Mouse (Mus musculus) forebrain, embryonic 11.5 days (tissue): ENCODE measurements at regions not wholly inside any gene's neighbourhood (a gene's known extent, or its start where the extent isn't known, plus 50 kb on each side); places are given as distances from the start of the nearest gene placed in this dataset.

Experiments used
- ATAC-seq: fragments of 200-750 bp; cut with Nextera tagmentation; replicated peaks from 2 replicates; pipeline ENCODE4 v1.8.0; 2017; ENCODE audit warnings: moderate TSS enrichment; ENCODE audit not compliant: low FRiP score
- DNase-seq: peaks from one replicate; pipeline ENCODE4 v3.0.0-alpha.2; 2017; ENCODE audit warnings: low spot score
- H3K27ac ChIP-seq: fragments of 300-500 bp; sonication (generic); 2 replicates; pipeline ENCODE4 v1.5.1; 2014; ENCODE audit warnings: low read depth, low read length
- H3K27me3 ChIP-seq: fragments of 300-500 bp; sonication (generic); 2 replicates; pipeline ENCODE4 v1.6.1; 2014; ENCODE audit warnings: mild to moderate bottlenecking, low read length, mixed read lengths; ENCODE audit not compliant: control insufficient read depth, insufficient read depth
- H3K36me3 ChIP-seq: fragments of 300-500 bp; sonication (generic); 2 replicates; pipeline ENCODE4 v1.6.1; 2014; ENCODE audit warnings: mild to moderate bottlenecking, low read length, moderate library complexity, mixed read lengths; ENCODE audit not compliant: control insufficient read depth, insufficient read depth
- H3K4me1 ChIP-seq: fragments of 300-500 bp; sonication (generic); replicated peaks from 2 replicates; pipeline ENCODE4 v1.6.1; 2014; ENCODE audit warnings: low read length, mixed read lengths; ENCODE audit not compliant: control insufficient read depth, insufficient read depth
- H3K4me2 ChIP-seq: fragments of 300-500 bp; sonication (generic); 2 replicates; pipeline ENCODE4 v1.6.1; 2014; ENCODE audit warnings: low read depth, mild to moderate bottlenecking, low read length, moderate library complexity, mixed read lengths; ENCODE audit not compliant: severe bottlenecking
- H3K4me3 ChIP-seq: fragments of 300-500 bp; sonication (generic); 2 replicates; pipeline ENCODE4 v1.5.1; 2014; ENCODE audit warnings: low read depth, low read length
- H3K9ac ChIP-seq: fragments of 300-500 bp; sonication (generic); 2 replicates; pipeline ENCODE4 v1.6.1; 2014; ENCODE audit warnings: low read length
- H3K9me3 ChIP-seq: fragments of 300-500 bp; sonication (generic); 2 replicates; pipeline ENCODE4 v1.6.1; 2016; ENCODE audit warnings: low read length, mixed read lengths; ENCODE audit not compliant: control insufficient read depth
- WGBS: fragments of 180-500 bp; shearing (Covaris S2); extraction: QIAGEN DNeasy Blood & Tissue Kit; methylation state at CpG from one replicate; pipeline ENCODE4 v1.1.7; 2014; 5-methylcytosine and 5-hydroxymethylcytosine counted together

GRCm38 (mm10) chr16:66487194-66487944 lies 672.3 kb downstream of the Vgll3 start:
- no peaks in the 10 kb centered on the region for H3K36me3 ChIP-seq
- H3K4me2 ChIP-seq: no peak overlapping the region
- H3K4me3 ChIP-seq: no peak overlapping the region
- H3K27ac ChIP-seq: no peak overlapping the region
- no peaks in the 10 kb centered on the region for H3K4me1 ChIP-seq
- DNase-seq: no peak
- WGBS: 46% methylated on average over 10 of the region's 10 CpGs
- H3K9ac ChIP-seq: no peak overlapping the region
- H3K9me3 ChIP-seq: no peaks in the 10 kb centered on the region
- H3K27me3 ChIP-seq: no peaks in the 10 kb centered on the region
- ATAC-seq: peak; percentile 67

- no peak for ATAC-seq
- no peak for DNase-seq
- Histone ChIP-seq H3K4me2 (no peak overlapping the region), H3K36me3 (no peaks in the 10 kb centered on the region), H3K27me3 (no peaks in the 10 kb centered on the region), H3K4me1 (no peaks in the 10 kb centered on the region), H3K4me3 (no peak overlapping the region), H3K9ac (no peak overlapping the region), H3K27ac (no peak overlapping the region), H3K9me3 (no peaks in the 10 kb centered on the region)
- WGBS: 79% methylated on average over 3 of the region's 3 CpGs
Measured at GRCm38 (mm10) chr16:66495532-66495931, 680.5 kb downstream of the Vgll3 start.
